Mouse (Mus musculus) spleen, adult 2 months (tissue): ENCODE measurements around the gene Spred2. TPM values are rescaled to one million over a fixed set of nuclear protein-coding genes. Genes with fewer than 3 reads are reported as not detected.

Source experiments
- DNase-seq, 2 experiments: peaks; one replicate each; pipeline versions ENCODE4 v3.0.0 to v3.0.0-alpha.2; 2012 to 2021; ENCODE audit warnings: low spot score in 2 of 2, low read depth in 1 of 2
- H3K27ac ChIP-seq: fragments of 200-500 bp; 2 replicates; pipeline ENCODE4 v1.5.1; 2012; ENCODE audit warnings: low read length, inconsistent platforms; ENCODE audit not compliant: insufficient read depth
- H3K27me3 ChIP-seq: fragments of 200-500 bp; 2 replicates; pipeline ENCODE4 v1.6.1; 2012; ENCODE audit warnings: mild to moderate bottlenecking, moderate library complexity, low read length, inconsistent platforms; ENCODE audit not compliant: control insufficient read depth, insufficient read depth
- H3K36me3 ChIP-seq: fragments of 200-500 bp; 2 replicates; pipeline ENCODE4 v1.6.1; 2012; ENCODE audit warnings: mild to moderate bottlenecking, low read length, inconsistent platforms; ENCODE audit not compliant: control insufficient read depth, insufficient read depth
- H3K4me1 ChIP-seq: fragments of 200-500 bp; 2 replicates; pipeline ENCODE4 v1.6.1; 2011; ENCODE audit warnings: inconsistent platforms; ENCODE audit not compliant: control insufficient read depth, insufficient read depth, insufficient read length
- H3K4me3 ChIP-seq: fragments of 200-500 bp; 2 replicates; pipeline ENCODE4 v1.5.1; 2011; ENCODE audit warnings: mild to moderate bottlenecking, inconsistent platforms; ENCODE audit not compliant: insufficient read depth, insufficient read length; ENCODE audit errors: extremely low read depth
- CTCF ChIP-seq: fragments of 200-500 bp; IDR thresholded peaks from 2 replicates; pipeline ENCODE4 v1.5.1; 2011; ENCODE audit warnings: mild to moderate bottlenecking, inconsistent platforms; ENCODE audit not compliant: insufficient read depth, insufficient read length, insufficient replicate concordance; ENCODE audit errors: extremely low read depth
- POLR2A ChIP-seq: fragments of 200-500 bp; IDR thresholded peaks from 2 replicates; pipeline ENCODE4 v1.6.1; 2011; ENCODE audit warnings: low read depth, low read length, inconsistent platforms
- WGBS: fragments of 180-500 bp; shearing (Covaris S2); methylation state at CpG from one replicate; pipeline ENCODE4 v1.1.7; 2018; 5-methylcytosine and 5-hydroxymethylcytosine counted together
- polyA plus RNA-seq: library from polyadenylated mRNA; depleted of rRNA; stranded (reverse); fragments of >200 nt; gene quantifications from 2 replicates; pipeline ENCODE4 v1.2.3, GENCODE M21; 2012

Spred2 gene
- polyA plus RNA-seq, 1 experiment, result 5.7 TPM

DNA sequence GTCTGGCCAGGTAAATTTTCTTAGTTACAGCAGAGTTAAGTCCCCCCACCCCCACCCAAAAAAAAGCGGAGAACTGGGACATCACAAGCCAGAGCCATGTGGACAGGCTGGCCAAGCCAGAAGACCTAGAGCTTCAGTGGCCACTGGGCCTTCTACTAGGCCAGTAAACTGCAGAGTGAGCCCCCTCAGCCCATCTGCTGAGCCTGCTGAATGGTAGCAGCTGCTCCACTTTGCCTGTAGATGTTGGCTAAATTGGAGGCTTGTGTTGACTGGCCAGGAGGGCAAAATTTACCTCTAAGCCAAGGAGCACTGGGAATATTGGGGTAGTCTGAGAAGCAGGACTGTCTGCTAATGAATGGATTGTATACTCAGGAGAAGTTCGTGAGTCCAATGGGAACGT, 36.4 kb downstream of the Spred2 start:
- TF ChIP-seq POLR2A (no peak), CTCF (no peak)
- Histone ChIP-seq H3K4me1 (peaks cover 30% of the 10 kb centered on the region), H3K27ac (no peak overlapping the region), H3K4me3 (no peak overlapping the region), H3K27me3 (no peaks in the 10 kb centered on the region), H3K36me3 (no peaks in the 10 kb centered on the region)
- DNase-seq, result no peak
- WGBS, result 96% methylated on average over 3 of the region's 3 CpGs

DNA sequence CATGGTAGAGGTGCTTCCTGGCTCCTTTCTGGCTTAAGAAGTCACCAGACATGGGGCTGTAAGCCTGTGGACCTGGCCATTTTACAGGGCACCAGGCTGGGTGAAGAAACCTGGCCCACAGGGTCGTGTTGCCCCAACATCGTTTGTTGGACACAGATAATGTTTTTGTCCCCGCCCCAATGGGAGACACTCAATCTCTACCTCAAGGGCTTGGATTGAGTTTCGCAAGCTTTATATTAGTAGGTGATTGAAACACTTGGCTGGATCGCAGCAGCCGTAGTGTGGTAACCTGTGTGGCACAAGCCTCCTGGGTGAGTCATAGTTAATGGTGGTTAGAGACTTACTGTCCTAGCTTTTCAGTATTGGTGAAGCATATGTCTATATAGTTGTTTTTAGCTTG, 36.9 kb downstream of the Spred2 start:
- no peak for DNase-seq
- no peak overlapping the region for H3K27ac ChIP-seq
- H3K36me3 ChIP-seq, result no peaks in the 10 kb centered on the region
- H3K4me3 ChIP-seq, result no peak overlapping the region
- no peak for TF ChIP-seq POLR2A
- no peak for TF ChIP-seq CTCF
- 84% methylated on average over 6 of the region's 6 CpGs for WGBS
- no peaks in the 10 kb centered on the region for H3K27me3 ChIP-seq
- H3K4me1 ChIP-seq, result peaks cover 34% of the 10 kb centered on the region

DNA sequence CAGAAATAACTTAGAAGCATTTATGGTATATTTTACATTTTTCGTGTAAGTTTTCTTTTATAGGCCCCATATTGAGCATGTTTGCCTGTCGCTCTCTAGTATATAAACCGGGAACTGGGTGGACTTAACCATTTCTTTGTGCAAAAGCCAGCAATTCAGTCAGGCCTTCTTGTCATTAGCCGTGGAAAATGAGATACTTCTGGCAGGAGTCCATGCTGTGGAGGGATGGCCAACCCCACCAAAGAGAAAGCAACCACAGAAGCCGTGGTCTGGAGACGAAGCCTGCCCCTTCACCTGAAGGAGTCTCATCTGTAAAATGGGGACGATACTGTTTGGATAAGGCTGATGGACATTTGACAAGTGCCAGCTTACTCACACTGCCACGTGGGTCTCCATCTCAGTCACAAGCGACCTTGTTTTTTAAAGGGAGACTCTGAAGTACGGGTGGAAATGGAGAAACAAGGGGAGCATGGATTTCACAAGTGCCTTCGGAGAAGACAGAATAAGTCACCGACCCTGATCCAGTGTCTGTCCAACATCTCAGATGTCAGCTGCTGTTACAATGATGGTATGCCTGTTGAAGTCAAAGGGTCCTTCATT, 37.7 kb downstream of the Spred2 start:
- no peaks in the 10 kb centered on the region for H3K27me3 ChIP-seq
- DNase-seq, result no peak
- H3K4me3 ChIP-seq, result no peak overlapping the region
- H3K27ac ChIP-seq, result no peak overlapping the region
- peaks cover 34% of the 10 kb centered on the region for H3K4me1 ChIP-seq
- H3K36me3 ChIP-seq, result no peaks in the 10 kb centered on the region
- WGBS, result 90% methylated on average over 12 of the region's 12 CpGs
- TF ChIP-seq CTCF, result no peak
- TF ChIP-seq POLR2A, result no peak

DNA sequence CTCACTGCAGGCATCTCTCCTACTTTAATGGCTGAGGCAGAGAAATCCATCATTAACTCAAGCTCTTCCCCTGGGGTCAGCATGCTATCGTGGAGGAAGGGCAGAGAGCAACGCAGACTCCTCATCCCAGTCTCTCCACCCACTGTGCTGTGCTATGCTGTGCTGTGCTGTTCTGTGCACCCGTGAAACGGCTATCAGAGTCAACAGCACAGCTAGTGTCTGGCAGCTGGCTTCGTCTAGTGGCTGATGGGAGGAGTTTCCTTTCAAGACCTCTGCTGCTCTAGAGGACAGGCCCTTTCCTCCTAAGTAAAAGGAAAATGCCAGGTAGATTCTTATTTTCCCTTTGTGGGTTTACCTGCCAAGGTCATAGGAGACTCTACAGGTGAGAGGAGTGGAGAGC, 38.6 kb downstream of the Spred2 start:
- no peaks in the 10 kb centered on the region for H3K27me3 ChIP-seq
- peaks cover 36% of the 10 kb centered on the region for H3K4me1 ChIP-seq
- WGBS, result 18% methylated on average over 5 of the region's 5 CpGs
- no peaks in the 10 kb centered on the region for H3K36me3 ChIP-seq
- TF ChIP-seq POLR2A (no peak), CTCF (no peak)
- H3K27ac ChIP-seq, result no peak overlapping the region
- no peak overlapping the region for H3K4me3 ChIP-seq
- DNase-seq, result no peak

DNA sequence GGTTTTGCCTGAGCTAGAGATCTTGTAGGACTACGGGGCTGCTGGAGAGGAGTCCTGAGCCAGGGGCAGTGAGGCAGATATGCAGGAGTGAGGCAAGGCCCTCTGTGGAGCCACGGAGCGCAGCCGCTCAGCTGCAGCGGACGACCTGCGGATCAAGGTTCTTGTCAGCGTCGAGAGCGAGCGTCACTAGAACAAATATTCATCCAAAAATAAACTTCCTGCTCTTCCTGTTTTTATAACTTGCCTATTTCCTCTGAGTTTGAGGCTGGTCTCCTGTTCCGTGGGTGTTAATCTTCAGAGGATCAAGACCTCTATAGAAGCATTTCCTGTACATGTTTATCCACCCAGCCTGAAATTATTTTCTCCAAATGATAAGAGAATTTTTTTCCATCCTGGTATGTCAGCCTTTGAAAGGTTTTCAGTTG, 39.6 kb downstream of the Spred2 start:
- Histone ChIP-seq H3K27me3 (no peaks in the 10 kb centered on the region), H3K4me1 (peaks cover 37% of the 10 kb centered on the region), H3K36me3 (no peaks in the 10 kb centered on the region), H3K27ac (peak overlapping the region; percentile 27; the same call in 1 of the 2 replicates), H3K4me3 (no peak overlapping the region)
- TF ChIP-seq POLR2A, result no peak
- no peak for TF ChIP-seq CTCF
- DNase-seq, result no peak
- 20% methylated on average over 12 of the region's 12 CpGs for WGBS

DNA sequence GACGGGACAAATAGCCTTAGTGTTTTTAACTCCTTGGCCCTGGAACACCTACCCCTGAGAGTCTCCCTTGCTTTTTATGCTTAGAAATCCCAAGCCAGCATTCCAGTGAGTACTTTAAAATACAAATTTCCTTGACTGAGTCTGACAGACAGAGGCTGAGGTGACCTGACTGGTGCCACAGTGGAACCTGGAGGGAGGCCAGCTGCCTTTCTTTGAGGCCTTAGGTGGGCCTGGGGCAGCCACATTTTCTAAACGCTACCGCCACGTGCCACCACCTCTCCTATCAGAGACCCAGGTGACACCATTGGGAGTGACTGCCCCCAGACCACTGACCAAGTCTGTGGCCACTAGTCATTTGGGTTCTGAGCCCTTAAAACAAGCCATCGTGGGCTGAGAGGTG, 40.2 kb downstream of the Spred2 start:
- no peak for TF ChIP-seq POLR2A
- no peak for TF ChIP-seq CTCF
- peaks cover 37% of the 10 kb centered on the region for H3K4me1 ChIP-seq
- H3K27me3 ChIP-seq, result no peaks in the 10 kb centered on the region
- DNase-seq, result no peak
- no peak overlapping the region for H3K4me3 ChIP-seq
- 79% methylated on average over 5 of the region's 5 CpGs for WGBS
- H3K36me3 ChIP-seq, result no peaks in the 10 kb centered on the region
- H3K27ac ChIP-seq, result no peak overlapping the region; the same call in 1 of the 2 replicates

DNA sequence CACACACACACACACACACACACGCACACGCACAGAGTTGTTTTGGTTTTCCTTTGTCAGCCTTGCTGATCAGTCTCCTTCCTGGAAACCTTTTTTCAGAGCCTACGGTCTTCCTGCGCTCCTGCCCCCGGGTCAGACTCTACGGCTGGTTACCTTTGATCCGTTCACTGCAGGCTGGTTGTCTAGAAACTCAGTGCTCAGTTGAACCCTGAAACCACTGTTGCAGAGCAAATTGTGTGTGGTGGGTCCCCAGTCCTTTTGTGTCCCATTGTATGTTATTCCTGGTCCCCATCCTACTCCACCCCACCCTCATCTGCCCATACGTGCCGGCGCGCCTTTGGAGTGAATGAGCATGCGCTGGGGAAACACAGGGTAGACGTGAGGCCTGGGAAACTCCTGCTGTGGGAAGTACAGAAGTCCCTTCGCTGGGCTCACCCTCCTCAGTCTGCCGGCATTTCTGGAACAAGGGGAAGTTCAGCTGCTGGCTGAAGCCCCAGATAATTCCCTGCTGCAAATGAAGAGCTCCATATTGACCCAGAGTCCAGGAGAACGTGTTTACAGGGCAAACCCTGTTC, 40.9 kb downstream of the Spred2 start:
- no peaks in the 10 kb centered on the region for H3K36me3 ChIP-seq
- H3K27ac ChIP-seq, result no peak overlapping the region
- H3K4me3 ChIP-seq, result no peak overlapping the region
- H3K4me1 ChIP-seq, result peaks cover 37% of the 10 kb centered on the region
- 46% methylated on average over 16 of the region's 16 CpGs for WGBS
- DNase-seq, result no peak
- TF ChIP-seq CTCF, result no peak
- no peak for TF ChIP-seq POLR2A
- no peaks in the 10 kb centered on the region for H3K27me3 ChIP-seq
